Mouse (Mus musculus): ENCODE measurements around the gene Fer. TPM values are rescaled to one million over a fixed set of nuclear protein-coding genes. Genes with fewer than 3 reads are reported as not detected.

Fer gene
- polyA plus RNA-seq (2012; rRNA removed): 0.50 and 0.56 TPM in 2 replicates

- Histone ChIP-seq H3K4me3 (ENCODE audit: extremely low read depth, insufficient read depth, insufficient read length) (peak within 1 kb of the TSS; percentile 57), H3K4me1 (ENCODE audit: control insufficient read depth, insufficient read depth, insufficient read length) (peaks cover 8% of the 10 kb centered on the region), H3K27me3 (ENCODE audit: control insufficient read depth, insufficient read depth, low read length) (peaks cover 14% of the 10 kb centered on the region), H3K36me3 (ENCODE audit: control insufficient read depth, insufficient read depth, low read length) (no peaks in the 10 kb centered on the region), H3K27ac (ENCODE audit: insufficient read depth, low read length) (peak within 1 kb of the TSS; percentile 18; the same call in 1 of the 2 replicates)
- WGBS: 3% methylated on average over 41 of the region's 41 CpGs
- TF ChIP-seq POLR2A (IDR thresholded peaks at IDR 0.05; ENCODE audit: low read depth, low read length): no peak
- no peak for TF ChIP-seq CTCF (IDR thresholded peaks at IDR 0.05; ENCODE audit: extremely low read depth, insufficient read depth, insufficient read length, insufficient replicate concordance)
- DNase-seq (ENCODE audit: low read depth in 1 of 2, low spot score in 2 of 2): no peak
Measured at GRCm38 (mm10) chr17:63863012-63863630, at the start of gene Fer. Gene Fer, plus strand, starts transcription at chr17:63863062.

DNA sequence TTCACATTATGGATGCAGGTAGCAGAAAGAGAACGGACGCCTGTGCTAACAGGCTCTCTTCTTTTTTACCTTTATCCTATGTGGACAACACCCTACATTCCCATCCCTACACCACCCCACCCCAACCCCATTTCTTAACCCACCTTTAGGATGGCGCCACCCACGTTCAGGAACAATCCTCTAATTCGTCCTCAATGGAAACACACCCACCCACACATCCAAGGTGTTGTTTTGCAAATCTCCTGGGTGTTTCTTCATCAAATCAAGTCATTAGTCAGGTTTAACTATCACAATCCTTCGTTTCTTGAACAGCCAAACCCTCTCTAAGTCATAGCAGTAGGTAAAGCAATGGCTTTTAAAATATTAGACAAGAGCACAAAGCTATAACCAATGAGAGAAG, 49.3 kb upstream of the Fer start:
- Histone ChIP-seq H3K27me3 (ENCODE audit: control insufficient read depth, insufficient read depth, low read length) (no peaks in the 10 kb centered on the region), H3K27ac (ENCODE audit: insufficient read depth, low read length) (no peak overlapping the region), H3K4me1 (ENCODE audit: control insufficient read depth, insufficient read depth, insufficient read length) (no peaks in the 10 kb centered on the region), H3K4me3 (ENCODE audit: extremely low read depth, insufficient read depth, insufficient read length) (no peak overlapping the region), H3K36me3 (ENCODE audit: control insufficient read depth, insufficient read depth, low read length) (no peaks in the 10 kb centered on the region)
- no peak for DNase-seq (ENCODE audit: low read depth in 1 of 2, low spot score in 2 of 2)
- TF ChIP-seq POLR2A (IDR thresholded peaks at IDR 0.05; ENCODE audit: low read depth, low read length): no peak
- TF ChIP-seq CTCF (IDR thresholded peaks at IDR 0.05; ENCODE audit: extremely low read depth, insufficient read depth, insufficient read length, insufficient replicate concordance): no peak
- WGBS: 82% methylated on average over 6 of the region's 6 CpGs

- H3K4me1 ChIP-seq (ENCODE audit: control insufficient read depth, insufficient read depth, insufficient read length): no peaks in the 10 kb centered on the region
- no peak for DNase-seq (ENCODE audit: low read depth in 1 of 2, low spot score in 2 of 2)
- no peaks in the 10 kb centered on the region for H3K27me3 ChIP-seq (ENCODE audit: control insufficient read depth, insufficient read depth, low read length)
- no peak overlapping the region for H3K27ac ChIP-seq (ENCODE audit: insufficient read depth, low read length)
- H3K4me3 ChIP-seq (ENCODE audit: extremely low read depth, insufficient read depth, insufficient read length): no peak overlapping the region
- H3K36me3 ChIP-seq (ENCODE audit: control insufficient read depth, insufficient read depth, low read length): no peaks in the 10 kb centered on the region
- no peak for TF ChIP-seq CTCF (IDR thresholded peaks at IDR 0.05; ENCODE audit: extremely low read depth, insufficient read depth, insufficient read length, insufficient replicate concordance)
- TF ChIP-seq POLR2A (IDR thresholded peaks at IDR 0.05; ENCODE audit: low read depth, low read length): no peak
- WGBS: 49% methylated on average over 10 of the region's 10 CpGs
Measured at GRCm38 (mm10) chr17:63818444-63819027, 44.3 kb upstream of the Fer start.

DNA sequence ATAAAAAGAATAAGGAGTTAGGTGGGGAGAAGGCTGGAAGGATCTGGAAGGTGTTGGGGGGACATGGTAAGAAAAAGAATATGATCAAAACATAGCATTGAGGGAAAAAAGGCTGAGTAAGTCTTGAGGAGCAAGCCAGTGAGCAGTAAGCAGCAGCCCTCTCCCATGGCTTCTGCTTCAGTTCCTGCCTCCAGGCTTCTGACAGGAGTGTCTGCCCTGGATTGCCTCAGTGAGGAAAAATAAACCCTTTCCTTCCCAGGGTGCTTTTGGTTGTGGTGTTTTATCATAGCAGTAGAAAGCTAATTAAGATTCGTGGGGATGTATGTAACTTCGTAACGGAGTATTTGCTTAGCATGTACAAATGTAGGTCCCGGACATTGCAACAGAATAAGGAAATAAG, 38.7 kb upstream of the Fer start:
- Histone ChIP-seq H3K4me1 (ENCODE audit: control insufficient read depth, insufficient read depth, insufficient read length) (no peaks in the 10 kb centered on the region), H3K27ac (ENCODE audit: insufficient read depth, low read length) (no peak overlapping the region), H3K4me3 (ENCODE audit: extremely low read depth, insufficient read depth, insufficient read length) (no peak overlapping the region), H3K36me3 (ENCODE audit: control insufficient read depth, insufficient read depth, low read length) (no peaks in the 10 kb centered on the region), H3K27me3 (ENCODE audit: control insufficient read depth, insufficient read depth, low read length) (no peaks in the 10 kb centered on the region)
- WGBS: 93% methylated on average over 4 of the region's 4 CpGs
- no peak for DNase-seq (ENCODE audit: low read depth in 1 of 2, low spot score in 2 of 2)
- no peak for TF ChIP-seq POLR2A (IDR thresholded peaks at IDR 0.05; ENCODE audit: low read depth, low read length)
- TF ChIP-seq CTCF (IDR thresholded peaks at IDR 0.05; ENCODE audit: extremely low read depth, insufficient read depth, insufficient read length, insufficient replicate concordance): no peak

DNA sequence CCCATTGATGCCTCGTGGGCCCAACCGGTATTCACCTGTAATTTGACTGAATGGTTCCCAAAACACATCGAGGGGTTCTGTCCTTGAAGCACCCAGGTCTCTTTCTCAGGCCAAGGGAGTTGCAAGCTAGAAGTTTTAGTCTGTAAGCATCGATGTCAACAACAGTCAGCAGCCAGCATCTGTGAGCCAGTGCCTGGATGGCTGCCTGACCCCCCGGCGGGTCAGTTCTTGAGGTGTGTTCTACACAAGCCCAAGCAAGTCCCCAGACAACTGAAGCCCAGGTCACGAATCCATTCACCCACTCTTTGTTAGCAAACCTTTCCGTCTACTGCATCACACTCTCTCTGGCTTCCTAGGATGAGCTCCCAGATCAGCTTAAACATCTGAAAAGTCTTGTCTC, 36.7 kb upstream of the Fer start:
- Histone ChIP-seq H3K4me3 (ENCODE audit: extremely low read depth, insufficient read depth, insufficient read length) (no peak overlapping the region), H3K27ac (ENCODE audit: insufficient read depth, low read length) (no peak overlapping the region), H3K27me3 (ENCODE audit: control insufficient read depth, insufficient read depth, low read length) (no peaks in the 10 kb centered on the region), H3K4me1 (ENCODE audit: control insufficient read depth, insufficient read depth, insufficient read length) (no peaks in the 10 kb centered on the region), H3K36me3 (ENCODE audit: control insufficient read depth, insufficient read depth, low read length) (no peaks in the 10 kb centered on the region)
- no peak for DNase-seq (ENCODE audit: low read depth in 1 of 2, low spot score in 2 of 2)
- TF ChIP-seq CTCF (IDR thresholded peaks at IDR 0.05; ENCODE audit: extremely low read depth, insufficient read depth, insufficient read length, insufficient replicate concordance) (no peak), POLR2A (IDR thresholded peaks at IDR 0.05; ENCODE audit: low read depth, low read length) (no peak)
- 85% methylated on average over 8 of the region's 8 CpGs for WGBS

DNA sequence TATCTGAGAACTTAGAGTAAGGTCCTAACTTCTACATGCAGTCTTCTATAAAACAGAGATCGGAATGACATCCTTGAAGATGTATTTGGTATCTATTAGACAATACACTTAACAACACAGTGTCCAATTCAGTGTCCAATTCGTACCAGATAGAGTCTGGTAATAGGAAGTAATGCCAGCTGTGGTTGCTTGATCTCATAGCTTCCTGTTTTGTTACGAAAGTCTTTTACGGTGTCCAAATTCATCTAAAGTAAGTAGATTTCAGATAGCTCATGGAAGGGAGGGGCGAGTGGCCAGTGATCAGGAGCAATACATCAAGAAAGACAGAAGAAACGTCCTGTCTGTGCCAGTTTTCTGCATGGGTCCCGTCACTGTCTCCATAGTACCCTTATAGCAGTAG, 36.1 kb upstream of the Fer start:
- DNase-seq (ENCODE audit: low read depth in 1 of 2, low spot score in 2 of 2): no peak
- WGBS: 28% methylated on average over 7 of the region's 7 CpGs
- no peaks in the 10 kb centered on the region for H3K4me1 ChIP-seq (ENCODE audit: control insufficient read depth, insufficient read depth, insufficient read length)
- no peak for TF ChIP-seq CTCF (IDR thresholded peaks at IDR 0.05; ENCODE audit: extremely low read depth, insufficient read depth, insufficient read length, insufficient replicate concordance)
- TF ChIP-seq POLR2A (IDR thresholded peaks at IDR 0.05; ENCODE audit: low read depth, low read length): no peak
- H3K36me3 ChIP-seq (ENCODE audit: control insufficient read depth, insufficient read depth, low read length): no peaks in the 10 kb centered on the region
- H3K27ac ChIP-seq (ENCODE audit: insufficient read depth, low read length): no peak overlapping the region
- H3K4me3 ChIP-seq (ENCODE audit: extremely low read depth, insufficient read depth, insufficient read length): no peak overlapping the region
- no peaks in the 10 kb centered on the region for H3K27me3 ChIP-seq (ENCODE audit: control insufficient read depth, insufficient read depth, low read length)

Data from spleen, adult 2 months (tissue).